Mouse (Mus musculus): ENCODE measurements at regions not wholly inside any gene's neighbourhood (a gene's known extent, or its start where the extent isn't known, plus 50 kb on each side); places are given as distances from the start of the nearest gene placed in this dataset.

- Histone ChIP-seq H3K4me3 (ENCODE audit: low read length) (no peak overlapping the region), H3K4me1 (ENCODE audit: control insufficient read depth, insufficient read depth, low read length) (0 out of 2 replicates have a peak, but pooled peaks cover 3% of the 10 kb centered on the region), H3K9ac (ENCODE audit: low read length) (no peak overlapping the region), H3K9me3 (replicated peaks; ENCODE audit: control insufficient read depth, low read length) (no peaks in the 10 kb centered on the region), H3K4me2 (ENCODE audit: low read depth, low read length) (no peak overlapping the region), H3K27ac (ENCODE audit: low read length) (no peak overlapping the region), H3K27me3 (ENCODE audit: control insufficient read depth, insufficient read depth, low read length) (no peaks in the 10 kb centered on the region), H3K36me3 (ENCODE audit: control insufficient read depth, insufficient read depth) (no peaks in the 10 kb centered on the region)
- ATAC-seq (replicated peaks; ENCODE audit: extremely low read depth, insufficient read depth, low FRiP score): no peak
- 40% methylated on average over 1 of the region's 1 CpGs for WGBS
Measured at GRCm38 (mm10) chr12:6211266-6211665, 835.8 kb upstream of the Klhl29 start.

- peak overlapping the region; percentile 53 for H3K27ac ChIP-seq (ENCODE audit: low read length)
- H3K4me2 ChIP-seq (ENCODE audit: low read depth, low read length): no peak overlapping the region
- no peaks in the 10 kb centered on the region for H3K27me3 ChIP-seq (ENCODE audit: control insufficient read depth, insufficient read depth, low read length)
- H3K4me1 ChIP-seq (ENCODE audit: control insufficient read depth, insufficient read depth, low read length): peaks cover 9% of the 10 kb centered on the region
- ATAC-seq (replicated peaks; ENCODE audit: extremely low read depth, insufficient read depth, low FRiP score): peak; percentile 78; the same call in 1 of the 2 replicates
- H3K9me3 ChIP-seq (replicated peaks; ENCODE audit: control insufficient read depth, low read length): no peaks in the 10 kb centered on the region
- no peak overlapping the region for H3K4me3 ChIP-seq (ENCODE audit: low read length)
- no peak overlapping the region for H3K9ac ChIP-seq (ENCODE audit: low read length)
- no peaks in the 10 kb centered on the region for H3K36me3 ChIP-seq (ENCODE audit: control insufficient read depth, insufficient read depth)
- 24% methylated on average over 3 of the region's 3 CpGs for WGBS
Measured at GRCm38 (mm10) chr12:6189232-6189631, 813.8 kb upstream of the Klhl29 start.

GRCm38 (mm10) chr12:6168795-6169194 is 793.3 kb upstream of the Klhl29 start:
- no peaks in the 10 kb centered on the region for H3K9me3 ChIP-seq (replicated peaks; ENCODE audit: control insufficient read depth, low read length)
- no peak for ATAC-seq (replicated peaks; ENCODE audit: extremely low read depth, insufficient read depth, low FRiP score)
- no peak overlapping the region for H3K4me3 ChIP-seq (ENCODE audit: low read length)
- H3K4me1 ChIP-seq (ENCODE audit: control insufficient read depth, insufficient read depth, low read length): no peaks in the 10 kb centered on the region
- no peaks in the 10 kb centered on the region for H3K27me3 ChIP-seq (ENCODE audit: control insufficient read depth, insufficient read depth, low read length)
- H3K36me3 ChIP-seq (ENCODE audit: control insufficient read depth, insufficient read depth): no peaks in the 10 kb centered on the region
- no peak overlapping the region for H3K9ac ChIP-seq (ENCODE audit: low read length)
- no peak overlapping the region for H3K27ac ChIP-seq (ENCODE audit: low read length)
- H3K4me2 ChIP-seq (ENCODE audit: low read depth, low read length): no peak overlapping the region

- 47% methylated on average over 2 of the region's 2 CpGs for WGBS
- Histone ChIP-seq H3K27ac (ENCODE audit: low read length) (no peak overlapping the region), H3K27me3 (ENCODE audit: control insufficient read depth, insufficient read depth, low read length) (no peaks in the 10 kb centered on the region), H3K4me1 (ENCODE audit: control insufficient read depth, insufficient read depth, low read length) (no peaks in the 10 kb centered on the region), H3K4me3 (ENCODE audit: low read length) (no peak overlapping the region), H3K36me3 (ENCODE audit: control insufficient read depth, insufficient read depth) (no peaks in the 10 kb centered on the region), H3K9ac (ENCODE audit: low read length) (no peak overlapping the region), H3K9me3 (replicated peaks; ENCODE audit: control insufficient read depth, low read length) (no peaks in the 10 kb centered on the region), H3K4me2 (ENCODE audit: low read depth, low read length) (no peak overlapping the region)
- ATAC-seq (replicated peaks; ENCODE audit: extremely low read depth, insufficient read depth, low FRiP score): no peak
Measured at GRCm38 (mm10) chr12:6154287-6154686, 778.8 kb upstream of the Klhl29 start.

- 70% methylated on average over 3 of the region's 3 CpGs for WGBS
- no peak overlapping the region for H3K4me3 ChIP-seq (ENCODE audit: low read length)
- H3K4me2 ChIP-seq (ENCODE audit: low read depth, low read length): no peak overlapping the region
- H3K27me3 ChIP-seq (ENCODE audit: control insufficient read depth, insufficient read depth, low read length): no peaks in the 10 kb centered on the region
- no peak overlapping the region for H3K9ac ChIP-seq (ENCODE audit: low read length)
- H3K27ac ChIP-seq (ENCODE audit: low read length): no peak overlapping the region
- ATAC-seq (replicated peaks; ENCODE audit: extremely low read depth, insufficient read depth, low FRiP score): no peak
- no peaks in the 10 kb centered on the region for H3K9me3 ChIP-seq (replicated peaks; ENCODE audit: control insufficient read depth, low read length)
- no peaks in the 10 kb centered on the region for H3K4me1 ChIP-seq (ENCODE audit: control insufficient read depth, insufficient read depth, low read length)
- H3K36me3 ChIP-seq (ENCODE audit: control insufficient read depth, insufficient read depth): no peaks in the 10 kb centered on the region
Measured at GRCm38 (mm10) chr12:6151476-6151875, 776.0 kb upstream of the Klhl29 start.

- WGBS: 53% methylated on average over 2 of the region's 2 CpGs
- no peak for ATAC-seq (replicated peaks; ENCODE audit: extremely low read depth, insufficient read depth, low FRiP score)
- Histone ChIP-seq H3K4me3 (ENCODE audit: low read length) (no peak overlapping the region), H3K4me1 (ENCODE audit: control insufficient read depth, insufficient read depth, low read length) (no peaks in the 10 kb centered on the region), H3K27me3 (ENCODE audit: control insufficient read depth, insufficient read depth, low read length) (no peaks in the 10 kb centered on the region), H3K4me2 (ENCODE audit: low read depth, low read length) (no peak overlapping the region), H3K9me3 (replicated peaks; ENCODE audit: control insufficient read depth, low read length) (no peaks in the 10 kb centered on the region), H3K36me3 (ENCODE audit: control insufficient read depth, insufficient read depth) (no peaks in the 10 kb centered on the region), H3K27ac (ENCODE audit: low read length) (no peak overlapping the region), H3K9ac (ENCODE audit: low read length) (no peak overlapping the region)
Measured at GRCm38 (mm10) chr12:6132451-6132850, 757.0 kb upstream of the Klhl29 start.

GRCm38 (mm10) chr12:6119557-6119956 is 744.1 kb upstream of the Klhl29 start:
- 84% methylated on average over 3 of the region's 3 CpGs for WGBS
- no peaks in the 10 kb centered on the region for H3K9me3 ChIP-seq (replicated peaks; ENCODE audit: control insufficient read depth, low read length)
- H3K4me3 ChIP-seq (ENCODE audit: low read length): no peak overlapping the region
- H3K4me1 ChIP-seq (ENCODE audit: control insufficient read depth, insufficient read depth, low read length): no peaks in the 10 kb centered on the region
- H3K4me2 ChIP-seq (ENCODE audit: low read depth, low read length): no peak overlapping the region
- no peak for ATAC-seq (replicated peaks; ENCODE audit: extremely low read depth, insufficient read depth, low FRiP score)
- no peak overlapping the region for H3K9ac ChIP-seq (ENCODE audit: low read length)
- no peaks in the 10 kb centered on the region for H3K36me3 ChIP-seq (ENCODE audit: control insufficient read depth, insufficient read depth)
- no peak overlapping the region for H3K27ac ChIP-seq (ENCODE audit: low read length)
- H3K27me3 ChIP-seq (ENCODE audit: control insufficient read depth, insufficient read depth, low read length): no peaks in the 10 kb centered on the region

- 66% methylated on average over 1 of the region's 1 CpGs for WGBS
Measured at GRCm38 (mm10) chr12:6115254-6115653, 739.8 kb upstream of the Klhl29 start.

GRCm38 (mm10) chr12:6097295-6097694 is 721.8 kb upstream of the Klhl29 start:
- Histone ChIP-seq H3K4me3 (ENCODE audit: low read length) (no peak overlapping the region), H3K36me3 (ENCODE audit: control insufficient read depth, insufficient read depth) (no peaks in the 10 kb centered on the region), H3K4me2 (ENCODE audit: low read depth, low read length) (no peak overlapping the region), H3K9me3 (replicated peaks; ENCODE audit: control insufficient read depth, low read length) (no peaks in the 10 kb centered on the region), H3K27me3 (ENCODE audit: control insufficient read depth, insufficient read depth, low read length) (no peaks in the 10 kb centered on the region), H3K27ac (ENCODE audit: low read length) (no peak overlapping the region), H3K9ac (ENCODE audit: low read length) (no peak overlapping the region), H3K4me1 (ENCODE audit: control insufficient read depth, insufficient read depth, low read length) (no peaks in the 10 kb centered on the region)
- ATAC-seq (replicated peaks; ENCODE audit: extremely low read depth, insufficient read depth, low FRiP score): no peak
- 56% methylated on average over 1 of the region's 1 CpGs for WGBS

More at GRCm38 (mm10) chr12:6115254-6115653, 739.8 kb upstream of the Klhl29 start:
- H3K27ac ChIP-seq (ENCODE audit: low read length): no peak overlapping the region
- no peaks in the 10 kb centered on the region for H3K9me3 ChIP-seq (replicated peaks; ENCODE audit: control insufficient read depth, low read length)
- no peaks in the 10 kb centered on the region for H3K4me1 ChIP-seq (ENCODE audit: control insufficient read depth, insufficient read depth, low read length)
- no peak overlapping the region for H3K4me3 ChIP-seq (ENCODE audit: low read length)
- no peaks in the 10 kb centered on the region for H3K27me3 ChIP-seq (ENCODE audit: control insufficient read depth, insufficient read depth, low read length)
- no peak for ATAC-seq (replicated peaks; ENCODE audit: extremely low read depth, insufficient read depth, low FRiP score)
- no peak overlapping the region for H3K9ac ChIP-seq (ENCODE audit: low read length)
- no peak overlapping the region for H3K4me2 ChIP-seq (ENCODE audit: low read depth, low read length)
- H3K36me3 ChIP-seq (ENCODE audit: control insufficient read depth, insufficient read depth): no peaks in the 10 kb centered on the region
